Mouse (Mus musculus) embryonic facial prominence, embryonic 14.5 days (tissue): Measurements from ENCODE around the gene Sec22c. TPM values are rescaled to one million over a fixed set of nuclear protein-coding genes. Genes with fewer than 3 reads are reported as not detected.

Experiments
- ATAC-seq: fragments of 200-750 bp; cut with Nextera tagmentation; 2 replicates; pipeline ENCODE4 v1.8.0; 2017; ENCODE audit warnings: low read depth, moderate number of reproducible peaks, moderate TSS enrichment
- DNase-seq: peaks from one replicate; pipeline ENCODE4 v3.0.0-alpha.2; 2015; ENCODE audit warnings: low spot score
- H3K27ac ChIP-seq: fragments of 300-500 bp; sonication (generic); replicated peaks from 2 replicates; pipeline ENCODE4 v1.5.1; 2014; ENCODE audit warnings: low read depth, mild to moderate bottlenecking, low read length, moderate library complexity
- H3K27me3 ChIP-seq: fragments of 300-500 bp; sonication (generic); replicated peaks from 2 replicates; pipeline ENCODE4 v1.6.1; 2014; ENCODE audit warnings: low read length; ENCODE audit not compliant: control insufficient read depth, insufficient read depth
- H3K36me3 ChIP-seq: fragments of 300-500 bp; sonication (generic); 2 replicates; pipeline ENCODE4 v1.6.1; 2014; ENCODE audit warnings: low read length, mixed read lengths; ENCODE audit not compliant: control insufficient read depth, insufficient read depth
- H3K4me1 ChIP-seq: fragments of 300-500 bp; sonication (generic); 2 replicates; pipeline ENCODE4 v1.6.1; 2014; ENCODE audit warnings: antibody characterized with exemption, low read length; ENCODE audit not compliant: control insufficient read depth, insufficient read depth
- H3K4me2 ChIP-seq: fragments of 300-500 bp; sonication (generic); 2 replicates; pipeline ENCODE4 v1.6.1; 2014; ENCODE audit warnings: low read depth, mild to moderate bottlenecking, low read length, moderate library complexity, mixed read lengths
- H3K4me3 ChIP-seq: fragments of 300-500 bp; sonication (generic); 2 replicates; pipeline ENCODE4 v1.5.1; 2014; ENCODE audit warnings: low read depth, mild to moderate bottlenecking, low read length
- H3K9ac ChIP-seq: fragments of 300-500 bp; sonication (generic); 2 replicates; pipeline ENCODE4 v1.6.1; 2014; ENCODE audit warnings: low read depth, mild to moderate bottlenecking, low read length, moderate library complexity, mixed read lengths
- H3K9me3 ChIP-seq: fragments of 300-500 bp; sonication (generic); 2 replicates; pipeline ENCODE4 v1.6.1; 2016; ENCODE audit warnings: low read length; ENCODE audit not compliant: control insufficient read depth
- WGBS: fragments of 180-500 bp; shearing (Covaris S2); extraction: QIAGEN DNeasy Blood & Tissue Kit; methylation state at CpG from one replicate; pipeline ENCODE4 v1.1.7; 2014; 5-methylcytosine and 5-hydroxymethylcytosine counted together
- polyA plus RNA-seq: library from polyadenylated mRNA; unstranded; fragments of >200 nt; fragmentation: Nextera tagmentation; extraction: Ambion mirVana; gene quantifications from 2 replicates; pipeline ENCODE4 v1.2.1, GENCODE M21; 2014

Gene Sec22c
- polyA plus RNA-seq, 1 experiment from 2014 or later: 10.9 TPM

DNA sequence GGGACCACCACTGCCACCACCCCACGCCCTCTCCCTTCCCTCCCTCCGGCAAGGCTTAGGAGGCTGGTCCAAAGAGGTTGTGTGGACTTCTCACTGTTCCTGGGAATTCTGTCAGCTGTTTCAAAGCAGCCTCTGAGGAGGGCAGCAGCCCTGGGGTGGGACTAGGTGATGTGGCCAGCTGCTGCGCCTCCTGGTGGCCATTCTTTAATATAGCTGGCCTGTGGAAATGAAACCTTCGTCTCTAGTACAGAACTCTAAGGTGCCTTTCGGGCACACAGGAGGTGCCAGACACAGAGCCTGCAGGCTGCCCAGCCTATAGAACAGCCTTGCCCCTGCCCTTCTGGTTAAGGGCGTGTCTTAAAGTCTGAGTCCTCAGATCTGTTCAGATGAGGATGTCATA, 25.7 kb downstream of the Sec22c start:
- no peak overlapping the region for H3K4me3 ChIP-seq
- H3K4me2 ChIP-seq: no peak overlapping the region
- no peaks in the 10 kb centered on the region for H3K27me3 ChIP-seq
- peaks cover 19% of the 10 kb centered on the region; the same call in 1 of the 2 replicates for H3K36me3 ChIP-seq
- H3K27ac ChIP-seq: no peak overlapping the region
- H3K9me3 ChIP-seq: no peaks in the 10 kb centered on the region
- peak; percentile 88 for ATAC-seq
- peak; percentile 77 for DNase-seq
- WGBS: 19% methylated on average over 6 of the region's 6 CpGs
- H3K9ac ChIP-seq: peak overlapping the region; percentile 12; the same call in 1 of the 2 replicates
- no peaks in the 10 kb centered on the region for H3K4me1 ChIP-seq

GRCm38 (mm10) chr9:121677476-121677875, 27.8 kb downstream of the Sec22c start:
- ATAC-seq (no peak), DNase-seq (no peak)
- Histone ChIP-seq H3K4me1 (no peaks in the 10 kb centered on the region), H3K4me3 (no peak overlapping the region), H3K9ac (no peak overlapping the region), H3K9me3 (no peaks in the 10 kb centered on the region), H3K36me3 (peaks cover 1% of the 10 kb centered on the region; the same call in 1 of the 2 replicates), H3K27me3 (no peaks in the 10 kb centered on the region), H3K4me2 (no peak overlapping the region), H3K27ac (no peak overlapping the region)
- WGBS: 74% methylated on average over 8 of the region's 8 CpGs

DNA sequence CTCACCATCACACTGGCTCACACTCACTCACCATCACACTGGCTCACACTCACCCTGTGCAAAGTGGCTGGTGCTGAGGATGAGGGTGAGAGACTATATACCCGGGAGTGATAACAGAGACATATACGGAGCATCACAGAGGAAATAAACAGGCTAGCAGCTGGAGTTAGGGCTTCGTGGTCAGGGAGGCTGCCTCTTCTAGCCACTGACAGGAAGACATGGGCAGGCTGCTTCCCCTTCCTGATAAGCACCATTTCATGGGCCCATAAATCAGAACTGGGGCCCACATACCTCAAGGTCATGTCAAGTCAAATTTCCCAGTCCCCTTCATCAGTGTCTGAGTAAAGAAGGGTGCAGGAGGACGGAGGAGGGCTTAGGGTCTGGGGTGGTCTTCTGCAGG, 28.2 kb downstream of the Sec22c start:
- no peaks in the 10 kb centered on the region for H3K4me1 ChIP-seq
- no peak for ATAC-seq
- WGBS: 76% methylated on average over 4 of the region's 4 CpGs

DNA sequence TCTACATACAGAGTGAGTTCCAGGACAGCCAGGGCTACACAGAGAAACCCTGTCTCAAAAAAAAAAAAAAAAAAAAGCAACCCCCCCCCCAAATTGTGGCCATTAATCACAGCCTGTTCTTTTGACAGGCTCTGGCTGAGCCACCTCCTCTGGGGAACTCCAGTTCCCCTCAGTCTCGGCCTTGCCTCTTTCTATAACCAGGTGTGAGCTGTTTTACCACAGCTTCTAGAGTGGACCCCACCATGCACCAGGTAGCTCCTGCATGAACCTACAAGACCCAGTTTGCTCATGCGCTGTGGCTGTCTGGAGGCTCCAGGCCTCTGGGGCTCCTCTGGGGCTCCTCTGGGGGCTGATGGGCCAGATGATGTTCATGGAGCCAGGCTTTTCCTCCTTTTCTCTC, 29.7 kb downstream of the Sec22c start:
- Histone ChIP-seq H3K4me1 (no peaks in the 10 kb centered on the region), H3K9ac (no peak overlapping the region), H3K9me3 (no peaks in the 10 kb centered on the region), H3K4me2 (no peak overlapping the region), H3K4me3 (no peak overlapping the region), H3K27ac (no peak overlapping the region), H3K27me3 (peaks cover 6% of the 10 kb centered on the region; the same call in 1 of the 2 replicates), H3K36me3 (no peaks in the 10 kb centered on the region)
- DNase-seq (no peak), ATAC-seq (no peak)
- WGBS: 77% methylated on average over 2 of the region's 2 CpGs

More for the DNA sequence above, 28.2 kb downstream of the Sec22c start:
- no peak overlapping the region for H3K4me3 ChIP-seq
- no peak overlapping the region for H3K4me2 ChIP-seq
- no peaks in the 10 kb centered on the region for H3K27me3 ChIP-seq
- no peak overlapping the region for H3K9ac ChIP-seq
- H3K9me3 ChIP-seq: no peaks in the 10 kb centered on the region
- H3K27ac ChIP-seq: no peak overlapping the region
- no peaks in the 10 kb centered on the region for H3K36me3 ChIP-seq
- DNase-seq: no peak

DNA sequence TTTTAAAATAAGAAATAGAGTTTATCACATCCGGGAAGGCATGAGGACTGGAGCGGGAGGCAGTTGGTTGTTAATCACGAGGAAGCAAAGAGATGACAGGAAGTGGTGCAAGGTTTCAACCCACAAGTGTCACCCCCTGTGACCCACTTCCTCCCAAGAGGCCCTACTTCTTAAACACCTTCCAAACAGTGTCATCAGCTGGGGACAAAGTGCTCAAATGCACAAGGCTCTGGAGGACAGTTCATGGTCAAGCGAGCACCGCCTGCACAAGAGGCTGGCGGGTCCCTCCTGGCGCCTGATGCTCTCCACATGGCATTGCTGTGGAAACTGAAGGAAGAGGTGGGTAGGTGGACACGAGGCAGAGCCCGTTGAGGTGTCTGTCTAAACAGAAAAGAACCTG, 30.3 kb downstream of the Sec22c start:
- H3K4me2 ChIP-seq: no peak overlapping the region
- DNase-seq (no peak), ATAC-seq (no peak)
- no peak overlapping the region for H3K4me3 ChIP-seq
- no peak overlapping the region for H3K9ac ChIP-seq
- 79% methylated on average over 9 of the region's 9 CpGs for WGBS
- no peak overlapping the region for H3K27ac ChIP-seq
- H3K9me3 ChIP-seq: no peaks in the 10 kb centered on the region
- H3K4me1 ChIP-seq: no peaks in the 10 kb centered on the region
- peaks cover 11% of the 10 kb centered on the region for H3K27me3 ChIP-seq
- H3K36me3 ChIP-seq: no peaks in the 10 kb centered on the region

DNA sequence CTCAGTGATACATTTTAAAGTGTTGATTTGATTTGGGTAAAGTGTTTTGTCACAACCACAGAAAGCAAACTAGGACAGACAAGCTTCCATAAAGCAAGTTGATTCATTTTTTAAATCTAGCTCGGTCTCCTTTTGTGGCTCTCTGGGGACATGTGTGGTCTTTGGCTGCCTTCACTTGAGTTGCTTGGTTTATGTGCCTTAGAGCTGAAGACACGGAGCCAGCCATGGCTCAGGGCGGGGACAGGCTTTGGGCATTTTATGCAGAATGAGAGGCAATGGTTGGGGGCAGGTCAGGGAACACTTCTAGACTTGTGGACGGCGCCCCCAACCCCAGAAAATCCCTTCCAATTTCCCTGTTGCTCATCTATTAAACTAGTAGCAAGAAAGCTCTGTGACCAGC, 31.6 kb downstream of the Sec22c start:
- H3K36me3 ChIP-seq: no peaks in the 10 kb centered on the region
- no peaks in the 10 kb centered on the region for H3K9me3 ChIP-seq
- no peak for ATAC-seq
- DNase-seq: no peak
- peaks cover 24% of the 10 kb centered on the region for H3K27me3 ChIP-seq
- no peak overlapping the region for H3K27ac ChIP-seq
- 80% methylated on average over 5 of the region's 5 CpGs for WGBS
- no peak overlapping the region for H3K4me3 ChIP-seq
- H3K4me1 ChIP-seq: peaks cover 4% of the 10 kb centered on the region; the same call in 1 of the 2 replicates
- H3K4me2 ChIP-seq: no peak overlapping the region
- H3K9ac ChIP-seq: no peak overlapping the region

- Histone ChIP-seq H3K4me2 (no peak overlapping the region), H3K27me3 (peaks cover 36% of the 10 kb centered on the region), H3K36me3 (no peaks in the 10 kb centered on the region), H3K27ac (no peak overlapping the region), H3K4me1 (peaks cover 4% of the 10 kb centered on the region; the same call in 1 of the 2 replicates), H3K9me3 (no peaks in the 10 kb centered on the region), H3K4me3 (no peak overlapping the region), H3K9ac (no peak overlapping the region)
- DNase-seq (peak; percentile 28), ATAC-seq (no peak)
- WGBS: 62% methylated on average over 5 of the region's 5 CpGs
Measured at GRCm38 (mm10) chr9:121672311-121672710, 33.0 kb downstream of the Sec22c start.

DNA sequence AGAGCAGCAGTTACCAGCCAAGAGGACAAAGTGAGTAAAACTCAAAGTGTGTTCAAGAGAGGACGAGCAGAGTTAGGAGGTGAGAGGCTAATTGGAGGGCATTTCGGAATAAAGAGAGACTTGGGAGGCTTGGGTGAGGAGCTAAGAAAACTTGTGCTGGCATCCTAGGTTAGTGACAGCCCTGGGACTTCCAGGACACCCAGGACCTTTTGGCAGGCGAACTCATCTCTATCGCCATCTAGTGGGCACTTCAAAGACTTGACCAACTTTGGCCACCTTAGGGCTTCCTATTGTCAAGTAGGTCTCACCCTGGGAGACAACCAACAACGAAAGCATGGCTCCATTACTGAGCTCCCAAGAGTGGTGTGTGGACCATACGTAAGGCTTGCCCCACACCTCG, 34.0 kb downstream of the Sec22c start:
- Histone ChIP-seq H3K9ac (no peak overlapping the region), H3K9me3 (no peaks in the 10 kb centered on the region), H3K4me1 (peaks cover 4% of the 10 kb centered on the region; the same call in 1 of the 2 replicates), H3K4me2 (no peak overlapping the region), H3K27ac (no peak overlapping the region), H3K36me3 (no peaks in the 10 kb centered on the region), H3K27me3 (peaks cover 36% of the 10 kb centered on the region), H3K4me3 (no peak overlapping the region)
- DNase-seq: peak; percentile 61
- whole genome bisulfite sequencing: 22% methylated on average over 7 of the region's 7 CpGs
- no peak for ATAC-seq

GRCm38 (mm10) chr9:121669348-121669791, 35.9 kb downstream of the Sec22c start:
- under 1% methylated on average over 28 of the region's 28 CpGs for WGBS
- DNase-seq (peak; percentile 64), ATAC-seq (peak; percentile 58)
- Histone ChIP-seq H3K36me3 (no peaks in the 10 kb centered on the region), H3K4me1 (peaks cover 4% of the 10 kb centered on the region; the same call in 1 of the 2 replicates), H3K4me2 (peak overlapping the region; percentile 70), H3K27me3 (peaks cover 36% of the 10 kb centered on the region), H3K9ac (peak overlapping the region; percentile 59), H3K9me3 (no peaks in the 10 kb centered on the region), H3K4me3 (peak overlapping the region; percentile 37), H3K27ac (no peak overlapping the region)
